Mouse (Mus musculus): Measurements from ENCODE around the gene Lmx1b. TPM values are rescaled to one million over a fixed set of nuclear protein-coding genes. Genes with fewer than 3 reads are reported as not detected.
A peak's percentile ranks its signal among the peaks of the same experiment; 100 is the strongest.

Gene Lmx1b
- polyA plus RNA-seq, 1 experiment, result 0.31 TPM

- WGBS, result 5% methylated on average over 15 of the region's 15 CpGs
- no peak for DNase-seq
- TF ChIP-seq CTCF (IDR thresholded peaks at IDR 0.05; ENCODE audit: insufficient read depth, low read length), result no peak
- no peak for TF ChIP-seq POLR2A (IDR thresholded peaks at IDR 0.05; ENCODE audit: borderline replicate concordance, extremely low read depth, low read depth, low read length)
These were observed 5.4 kb upstream of the Lmx1b start for GRCm38 (mm10) chr2:33645538-33646282.

GRCm38 (mm10) chr2:33643721-33644713 lies 3.7 kb upstream of the Lmx1b start:
- WGBS, result 13% methylated on average over 50 of the region's 50 CpGs
- DNase-seq, result no peak
- TF ChIP-seq POLR2A (IDR thresholded peaks at IDR 0.05; ENCODE audit: borderline replicate concordance, extremely low read depth, low read depth, low read length) (no peak), CTCF (IDR thresholded peaks at IDR 0.05; ENCODE audit: insufficient read depth, low read length) (no peak)

More at GRCm38 (mm10) chr2:33645538-33646282, 5.4 kb upstream of the Lmx1b start:
- Histone ChIP-seq H3K4me3 (replicated peaks; ENCODE audit: extremely low read depth, low read depth, low read length) (no peak overlapping the region), H3K4me1 (ENCODE audit: control insufficient read depth, insufficient read depth, low read length) (no peaks in the 10 kb centered on the region)

DNA sequence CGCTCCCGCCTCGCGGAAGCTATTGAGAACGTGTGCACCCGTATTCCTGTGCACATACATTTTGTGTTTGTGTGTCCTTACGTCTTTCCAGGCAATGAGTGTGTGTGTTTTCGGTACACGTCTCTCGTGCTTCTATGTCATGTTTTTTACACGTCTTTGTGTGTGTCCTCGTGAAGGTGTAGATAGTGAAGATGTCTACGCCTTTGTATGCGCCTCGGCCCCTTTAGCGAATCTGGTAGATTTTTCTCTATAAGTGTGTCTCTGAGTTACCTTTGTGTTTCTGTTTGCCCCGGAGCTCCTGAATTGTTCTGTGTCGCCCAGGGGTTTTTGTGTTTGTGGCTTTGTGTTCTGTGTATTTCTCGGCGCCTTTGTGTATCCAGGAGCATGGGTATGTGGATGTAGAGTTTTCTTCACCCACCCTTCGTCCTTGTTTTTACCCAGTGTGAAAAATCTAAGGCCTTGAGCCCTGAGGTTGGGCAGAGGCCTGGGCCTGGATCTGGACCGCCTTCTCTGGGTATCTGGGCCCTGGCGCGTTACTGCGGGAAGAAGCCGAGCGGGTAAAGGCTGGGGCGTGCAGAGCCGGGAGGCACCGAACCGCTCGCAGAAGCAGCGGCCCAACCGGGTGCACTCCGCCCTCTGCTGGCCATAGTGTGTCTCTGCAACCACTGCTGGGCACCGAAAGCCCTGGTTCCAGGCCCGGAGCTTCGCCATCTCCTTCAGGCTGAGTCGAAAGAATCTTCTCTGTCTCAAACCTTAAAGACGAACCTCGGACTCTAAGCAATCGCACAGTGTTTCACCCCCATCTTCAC lies 2.5 kb upstream of the Lmx1b start:
- H3K4me1 ChIP-seq (ENCODE audit: control insufficient read depth, insufficient read depth, low read length), result peaks cover 3% of the 10 kb centered on the region
- WGBS, result 5% methylated on average over 42 of the region's 42 CpGs
- DNase-seq, result peak; percentile 75
- H3K4me3 ChIP-seq (replicated peaks; ENCODE audit: extremely low read depth, low read depth, low read length), result no peak overlapping the region
- TF ChIP-seq CTCF (IDR thresholded peaks at IDR 0.05; ENCODE audit: insufficient read depth, low read length) (peak; percentile 83), POLR2A (IDR thresholded peaks at IDR 0.05; ENCODE audit: borderline replicate concordance, extremely low read depth, low read depth, low read length) (no peak)

More at GRCm38 (mm10) chr2:33643721-33644713, 3.7 kb upstream of the Lmx1b start:
- Histone ChIP-seq H3K4me3 (replicated peaks; ENCODE audit: extremely low read depth, low read depth, low read length) (no peak overlapping the region), H3K4me1 (ENCODE audit: control insufficient read depth, insufficient read depth, low read length) (peaks cover 3% of the 10 kb centered on the region)

DNA sequence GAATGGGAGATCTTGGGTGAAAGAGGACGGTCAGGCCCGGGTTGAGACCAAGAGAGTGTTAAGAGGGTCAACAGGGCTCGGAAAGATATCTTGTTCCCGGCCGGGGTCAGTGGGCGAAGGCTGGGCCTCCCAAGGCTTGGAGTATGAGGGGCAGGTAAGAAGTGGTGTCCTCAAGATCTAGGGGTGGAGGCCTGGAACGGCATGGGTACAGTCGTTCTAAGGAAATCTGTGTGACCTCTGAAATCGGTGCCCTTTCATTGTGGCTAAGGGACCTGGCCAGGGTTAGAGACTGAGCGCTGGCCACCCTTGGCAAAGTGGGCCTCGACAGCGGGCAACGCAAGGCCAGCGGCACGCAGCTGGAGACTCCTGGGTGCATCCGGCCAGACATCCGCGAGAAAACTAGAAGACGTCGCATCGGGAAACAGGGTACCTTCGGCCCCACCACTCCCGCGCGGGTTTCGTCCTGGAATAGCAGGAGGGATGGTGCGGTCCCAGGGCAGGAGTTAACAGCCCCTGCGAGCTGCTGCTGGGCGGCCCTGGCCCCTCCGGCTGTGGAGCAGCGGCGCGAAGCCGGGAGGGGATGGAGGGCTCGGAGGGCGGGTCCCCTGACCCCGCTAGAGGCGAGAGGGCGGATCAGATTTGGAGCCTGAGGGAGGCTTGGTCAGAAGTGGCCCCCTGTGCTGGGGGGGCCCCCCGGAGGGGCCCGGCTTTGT lies 1.7 kb upstream of the Lmx1b start:
- 5% methylated on average over 41 of the region's 41 CpGs for WGBS
- DNase-seq, result no peak
- Histone ChIP-seq H3K4me3 (replicated peaks; ENCODE audit: extremely low read depth, low read depth, low read length) (no peak overlapping the region), H3K4me1 (ENCODE audit: control insufficient read depth, insufficient read depth, low read length) (peaks cover 3% of the 10 kb centered on the region)
- TF ChIP-seq POLR2A (IDR thresholded peaks at IDR 0.05; ENCODE audit: borderline replicate concordance, extremely low read depth, low read depth, low read length) (no peak), CTCF (IDR thresholded peaks at IDR 0.05; ENCODE audit: insufficient read depth, low read length) (no peak)

GRCm38 (mm10) chr2:33640978-33641858 lies 907 bp upstream of the Lmx1b start:
- no peak overlapping the region for H3K4me3 ChIP-seq (replicated peaks; ENCODE audit: extremely low read depth, low read depth, low read length)
- no peak for DNase-seq
- WGBS, result 3% methylated on average over 50 of the region's 56 CpGs
- no peak for TF ChIP-seq POLR2A (IDR thresholded peaks at IDR 0.05; ENCODE audit: borderline replicate concordance, extremely low read depth, low read depth, low read length)
- TF ChIP-seq CTCF (IDR thresholded peaks at IDR 0.05; ENCODE audit: insufficient read depth, low read length), result no peak
- H3K4me1 ChIP-seq (ENCODE audit: control insufficient read depth, insufficient read depth, low read length), result peaks cover 3% of the 10 kb centered on the region

- under 1% methylated on average over 71 of the region's 71 CpGs for WGBS
- no peak for DNase-seq
- H3K4me3 ChIP-seq (replicated peaks; ENCODE audit: extremely low read depth, low read depth, low read length), result no peak overlapping the region
- TF ChIP-seq CTCF (IDR thresholded peaks at IDR 0.05; ENCODE audit: insufficient read depth, low read length) (no peak), POLR2A (IDR thresholded peaks at IDR 0.05; ENCODE audit: borderline replicate concordance, extremely low read depth, low read depth, low read length) (no peak)
- H3K4me1 ChIP-seq (ENCODE audit: control insufficient read depth, insufficient read depth, low read length), result peaks cover 3% of the 10 kb centered on the region
These were observed 775 bp downstream of the Lmx1b start for GRCm38 (mm10) chr2:33639301-33640170.

GRCm38 (mm10) chr2:33638141-33638733 lies 2.1 kb downstream of the Lmx1b start:
- H3K4me3 ChIP-seq (replicated peaks; ENCODE audit: extremely low read depth, low read depth, low read length), result no peak overlapping the region
- no peak for DNase-seq
- no peak for TF ChIP-seq POLR2A (IDR thresholded peaks at IDR 0.05; ENCODE audit: borderline replicate concordance, extremely low read depth, low read depth, low read length)
- TF ChIP-seq CTCF (IDR thresholded peaks at IDR 0.05; ENCODE audit: insufficient read depth, low read length), result no peak
- H3K4me1 ChIP-seq (ENCODE audit: control insufficient read depth, insufficient read depth, low read length), result peaks cover 3% of the 10 kb centered on the region
- WGBS, result 69% methylated on average over 6 of the region's 6 CpGs
